Mouse (Mus musculus) bone marrow macrophage, adult 2 months (primary cell): ENCODE measurements around the gene Npsr1.

Experiments used
- CTCF ChIP-seq: IDR thresholded peaks from 2 replicates; pipeline ENCODE4 v1.5.1; 2012; ENCODE audit warnings: low read depth, mild to moderate bottlenecking, low read length, moderate library complexity
- POLR2A ChIP-seq: IDR thresholded peaks from 2 replicates; pipeline ENCODE4 v1.6.1; 2012; ENCODE audit warnings: mild to moderate bottlenecking, low read depth, low read length, borderline replicate concordance

DNA sequence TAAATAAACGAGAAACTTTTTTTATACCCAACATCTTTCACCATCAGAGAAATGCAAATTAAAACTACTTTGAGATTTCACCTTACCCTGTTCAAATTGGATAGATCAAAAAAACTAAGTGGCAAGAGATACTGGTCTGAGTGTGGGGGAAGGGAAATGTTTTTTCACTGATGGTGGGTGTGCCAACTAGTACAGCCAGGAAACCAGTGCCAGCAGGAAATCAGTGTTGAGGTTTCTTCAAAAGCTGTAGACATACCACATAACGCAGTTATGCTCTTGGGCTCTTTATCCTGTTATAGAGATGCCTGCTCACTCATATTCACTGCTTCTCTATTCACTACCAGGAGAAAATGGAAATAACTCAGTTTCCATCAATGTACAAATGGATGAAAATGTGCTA lies 233.9 kb downstream of the Npsr1 start:
- TF ChIP-seq CTCF (no peak), POLR2A (no peak)
